Mouse (Mus musculus) spleen, adult 2 months (tissue): Measurements from ENCODE around the gene Tspoap1.

Experiments
- CTCF ChIP-seq: fragments of 200-500 bp; IDR thresholded peaks from 2 replicates; pipeline ENCODE4 v1.5.1; 2011; ENCODE audit warnings: mild to moderate bottlenecking, inconsistent platforms; ENCODE audit not compliant: insufficient read depth, insufficient read length, insufficient replicate concordance; ENCODE audit errors: extremely low read depth
- POLR2A ChIP-seq: fragments of 200-500 bp; IDR thresholded peaks from 2 replicates; pipeline ENCODE4 v1.6.1; 2011; ENCODE audit warnings: low read depth, low read length, inconsistent platforms

- no peak for TF ChIP-seq CTCF
- no peak for TF ChIP-seq POLR2A
Measured at GRCm38 (mm10) chr11:87753891-87754501, 6.3 kb upstream of the Tspoap1 start.
